In the genomic region with DNA sequence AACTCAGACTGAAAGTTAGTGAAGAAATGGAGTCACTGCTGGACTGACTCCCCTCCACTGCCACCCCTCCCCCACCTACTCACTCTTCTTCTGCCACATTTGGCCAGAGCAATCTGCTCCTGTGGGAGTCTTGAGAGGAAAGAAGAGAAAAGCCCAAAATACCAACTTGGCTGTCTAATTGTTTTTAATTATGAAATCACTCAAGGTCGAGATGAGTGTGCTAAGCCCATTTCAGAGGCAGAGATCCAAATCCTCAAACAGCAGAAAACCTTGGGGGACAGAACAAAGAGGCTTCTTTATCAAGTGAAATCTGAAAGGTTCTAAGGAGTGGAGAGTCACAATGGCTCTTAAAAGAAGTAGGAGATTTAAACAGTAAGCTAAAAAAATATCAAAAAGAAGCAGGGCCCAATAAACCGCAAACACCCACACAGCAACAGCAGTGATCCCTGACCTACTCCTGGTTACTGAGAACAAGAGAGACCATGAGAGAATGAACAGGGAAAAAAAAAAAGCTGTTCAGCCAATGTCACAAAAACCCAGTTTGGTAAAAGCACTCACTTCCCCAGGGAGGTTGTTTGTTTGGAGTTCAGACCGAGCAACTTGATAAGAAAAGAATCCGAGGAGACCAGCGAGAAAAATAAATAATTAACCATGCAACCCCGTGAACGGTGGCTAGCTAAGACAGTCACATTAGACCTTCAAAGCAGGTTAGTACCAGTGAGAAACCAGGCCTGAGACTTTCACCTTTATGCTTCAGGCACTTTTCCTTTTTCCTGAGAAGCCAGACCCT, we compare ENCODE assay signal across 15 mouse cellular contexts.
A peak's percentile ranks its signal among the peaks of the same experiment; 100 is the strongest.
DNase-seq lines count a peak whose midpoint lies in the region; ATAC-seq and TF ChIP-seq lines count a peak whose summit lies in the region.
"Had no signal": no experiment of that assay in that cellular context is flagged by ENCODE, and none has a peak within 500 bp of the region (broad histone marks: within the 10 kb centered on the region; RNA-seq: fewer than 3 reads in every experiment).

No protein-coding gene starts in this region.

- no peak overlapping the region for H3K4me2 ChIP-seq in liver, embryonic 12.5 days
- no peak overlapping the region for H3K4me2 ChIP-seq in liver, embryonic 11.5 days
- no peak overlapping the region for H3K4me2 ChIP-seq in intestine, embryonic 15.5 days (replicated peaks)
- no peak overlapping the region for H3K4me2 ChIP-seq in hindbrain, postnatal 0 days (ENCODE audit: low read depth, low read length)
- H3K4me2 ChIP-seq: embryonic facial prominence, embryonic 13.5 days; midbrain, embryonic 11.5 days; neural tube, embryonic 13.5 days had no signal

- no peak for TF ChIP-seq CTCF in hindbrain, postnatal 0 days (IDR thresholded peaks at IDR 0.05; ENCODE audit: low read depth)

- peak; percentile 32 to 85 for DNase-seq in adrenal gland, adult (ENCODE audit: inconsistent age in 2 of 2, low spot score in 1 of 2)
- DNase-seq in adrenal gland, adult 8-10 months, result no peak
- no peak for DNase-seq in liver, embryonic 11.5 days (ENCODE audit: low spot score)
- peak; percentile 31 to 75 for DNase-seq in kidney, postnatal 36 days
- no peak for DNase-seq in hindbrain, postnatal 0 days (ENCODE audit: low spot score)
- DNase-seq: cerebellum, adult 2 months; thymus, postnatal 14 days had no signal

- no peak overlapping the region for H3K4me3 ChIP-seq in liver, embryonic 12.5 days
- no peak overlapping the region for H3K4me3 ChIP-seq in liver, embryonic 11.5 days (ENCODE audit: low read depth, low read length)
- no peak overlapping the region for H3K4me3 ChIP-seq in intestine, embryonic 15.5 days (replicated peaks)
- no peak overlapping the region for H3K4me3 ChIP-seq in hindbrain, postnatal 0 days (ENCODE audit: low read length)
- H3K4me3 ChIP-seq: embryonic facial prominence, embryonic 13.5 days; limb, embryonic 10.5 days; neural tube, embryonic 13.5 days had no signal

- H3K4me1 ChIP-seq in liver, embryonic 12.5 days, result no peaks in the 10 kb centered on the region
- H3K4me1 ChIP-seq in liver, embryonic 11.5 days (replicated peaks; ENCODE audit: control insufficient read depth, insufficient read depth, low read length), result no peaks in the 10 kb centered on the region; the same call in 1 of the 2 replicates
- 0 out of 2 replicates have a peak, but pooled peaks cover 3% of the 10 kb centered on the region for H3K4me1 ChIP-seq in intestine, embryonic 15.5 days (replicated peaks)
- 0 out of 2 replicates have a peak, but pooled peaks cover 3% of the 10 kb centered on the region for H3K4me1 ChIP-seq in hindbrain, postnatal 0 days (ENCODE audit: insufficient read depth, low read length)
- H3K4me1 ChIP-seq: embryonic facial prominence, embryonic 13.5 days had no signal

- H3K27me3 ChIP-seq in liver, embryonic 12.5 days (replicated peaks), result no peaks in the 10 kb centered on the region
- no peaks in the 10 kb centered on the region for H3K27me3 ChIP-seq in liver, embryonic 11.5 days (replicated peaks; ENCODE audit: control insufficient read depth, insufficient read depth, low read length)
- H3K27me3 ChIP-seq in intestine, embryonic 15.5 days (replicated peaks), result no peaks in the 10 kb centered on the region
- no peaks in the 10 kb centered on the region for H3K27me3 ChIP-seq in hindbrain, postnatal 0 days (ENCODE audit: insufficient read depth, low read length)
- H3K27me3 ChIP-seq: embryonic facial prominence, embryonic 13.5 days; neural tube, embryonic 13.5 days had no signal

- H3K27ac ChIP-seq in liver, embryonic 12.5 days, result peak overlapping the region; percentile 54; the same call in 1 of the 2 replicates
- H3K27ac ChIP-seq in liver, embryonic 11.5 days (ENCODE audit: low read depth, low read length), result no peak overlapping the region
- no peak overlapping the region for H3K27ac ChIP-seq in intestine, embryonic 15.5 days
- H3K27ac ChIP-seq in hindbrain, postnatal 0 days, result no peak overlapping the region
- H3K27ac ChIP-seq: embryonic facial prominence, embryonic 13.5 days; limb, embryonic 10.5 days; neural tube, embryonic 13.5 days had no signal

- H3K36me3 ChIP-seq in liver, embryonic 12.5 days, result no peaks in the 10 kb centered on the region
- no peaks in the 10 kb centered on the region for H3K36me3 ChIP-seq in liver, embryonic 11.5 days (ENCODE audit: control insufficient read depth, insufficient read depth, low read length)
- no peaks in the 10 kb centered on the region for H3K36me3 ChIP-seq in intestine, embryonic 15.5 days
- H3K36me3 ChIP-seq in hindbrain, postnatal 0 days (ENCODE audit: insufficient read depth, low read length), result no peaks in the 10 kb centered on the region
- H3K36me3 ChIP-seq: embryonic facial prominence, embryonic 13.5 days; limb, embryonic 10.5 days; neural tube, embryonic 13.5 days had no signal

- ATAC-seq in liver, embryonic 12.5 days, result no peak
- no peak for ATAC-seq in liver, embryonic 11.5 days (replicated peaks; ENCODE audit: low FRiP score)
- peak; percentile 78 for ATAC-seq in intestine, embryonic 15.5 days
- no peak for ATAC-seq in granulocyte monocyte progenitor cell, adult 5-6 weeks (replicated peaks; ENCODE audit: poor library complexity, severe bottlenecking)
- no peak for ATAC-seq in hindbrain, postnatal 0 days
- ATAC-seq: inflammation-experienced regulatory T-cells, adult 6 months had no signal

- H3K9ac ChIP-seq in liver, embryonic 12.5 days, result no peak overlapping the region
- H3K9ac ChIP-seq in liver, embryonic 11.5 days (ENCODE audit: low read depth, low read length), result no peak overlapping the region
- H3K9ac ChIP-seq in intestine, embryonic 15.5 days, result no peak overlapping the region
- no peak overlapping the region for H3K9ac ChIP-seq in hindbrain, postnatal 0 days (replicated peaks; ENCODE audit: low read length)
- H3K9ac ChIP-seq: embryonic facial prominence, embryonic 13.5 days; neural tube, embryonic 13.5 days had no signal

- 37% methylated on average over 7 of the region's 7 CpGs for WGBS in liver, embryonic 12.5 days (ENCODE audit: insufficient replicate concordance)
- WGBS in liver, embryonic 11.5 days, result 35% methylated on average over 7 of the region's 7 CpGs
- WGBS in intestine, embryonic 15.5 days, result 27% methylated on average over 7 of the region's 7 CpGs
- WGBS in hindbrain, postnatal 0 days, result 21% methylated on average over 7 of the region's 7 CpGs

- no peaks in the 10 kb centered on the region for H3K9me3 ChIP-seq in liver, embryonic 12.5 days (replicated peaks)
- H3K9me3 ChIP-seq in liver, embryonic 11.5 days (ENCODE audit: control insufficient read depth, low read length), result no peaks in the 10 kb centered on the region
- no peaks in the 10 kb centered on the region for H3K9me3 ChIP-seq in intestine, embryonic 15.5 days
- no peaks in the 10 kb centered on the region for H3K9me3 ChIP-seq in hindbrain, postnatal 0 days (ENCODE audit: low read length)
- H3K9me3 ChIP-seq: embryonic facial prominence, embryonic 13.5 days; limb, embryonic 10.5 days; neural tube, embryonic 13.5 days had no signal

Comparison
In these comparisons a context has a peak if more than half of its experiments do, and no peak if none do; other contexts are left out.
1. DNase-seq: peak in adrenal gland, adult (2 of 2) and kidney, postnatal 36 days (2 of 2); none in adrenal gland, adult 8-10 months (single experiment), liver, embryonic 11.5 days (single experiment) and hindbrain, postnatal 0 days (single experiment).